Mouse (Mus musculus): Measurements from ENCODE around the gene Zfp609.
A peak's percentile ranks its signal among the peaks of the same experiment; 100 is the strongest.
"Not testable (repeated sequence)": the region's sequence is repeated elsewhere in the genome, so short reads cannot be mapped to it uniquely, and the experiment has no call there.

Zfp609 gene

DNA sequence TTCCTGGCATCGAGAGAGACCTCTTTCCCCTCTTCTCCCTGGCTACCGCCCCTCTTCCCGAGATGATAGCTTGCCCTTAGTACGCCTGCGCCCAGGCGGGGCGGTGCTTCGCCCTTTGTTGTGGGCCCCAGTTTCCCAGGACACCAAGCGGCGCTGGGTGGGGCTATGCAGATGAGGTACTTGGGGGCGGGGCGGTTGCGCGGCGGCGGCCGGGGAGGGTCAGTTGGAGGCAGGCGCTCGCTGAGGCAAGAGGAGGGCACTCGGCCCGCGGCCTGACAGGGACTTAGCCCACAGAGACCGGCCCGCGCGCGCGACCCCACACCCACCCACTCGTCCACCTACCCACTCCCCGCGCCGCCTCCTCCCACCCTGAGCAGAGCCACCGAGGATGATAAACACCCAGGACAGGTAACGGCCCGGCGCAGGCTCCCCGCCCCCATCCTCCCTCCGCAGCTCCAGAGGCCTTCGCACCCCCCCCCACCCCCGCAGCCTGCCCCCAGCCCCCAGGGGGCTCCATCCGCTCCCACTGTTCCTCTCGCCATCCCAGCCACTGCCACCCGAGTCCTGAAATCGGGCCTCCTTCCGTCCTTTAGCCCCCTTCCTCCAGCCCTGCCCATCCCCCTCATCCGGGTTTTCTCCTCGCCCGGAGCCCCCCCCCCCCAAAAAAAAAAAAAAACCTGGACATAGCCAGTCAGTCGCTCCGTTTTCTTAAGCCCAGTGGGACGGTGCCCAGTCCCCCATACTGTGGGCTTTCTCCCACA lies 150.8 kb downstream of the Zfp609 start:
- peak; percentile 95 for DNase-seq (ENCODE audit: low read depth, low spot score)

DNA sequence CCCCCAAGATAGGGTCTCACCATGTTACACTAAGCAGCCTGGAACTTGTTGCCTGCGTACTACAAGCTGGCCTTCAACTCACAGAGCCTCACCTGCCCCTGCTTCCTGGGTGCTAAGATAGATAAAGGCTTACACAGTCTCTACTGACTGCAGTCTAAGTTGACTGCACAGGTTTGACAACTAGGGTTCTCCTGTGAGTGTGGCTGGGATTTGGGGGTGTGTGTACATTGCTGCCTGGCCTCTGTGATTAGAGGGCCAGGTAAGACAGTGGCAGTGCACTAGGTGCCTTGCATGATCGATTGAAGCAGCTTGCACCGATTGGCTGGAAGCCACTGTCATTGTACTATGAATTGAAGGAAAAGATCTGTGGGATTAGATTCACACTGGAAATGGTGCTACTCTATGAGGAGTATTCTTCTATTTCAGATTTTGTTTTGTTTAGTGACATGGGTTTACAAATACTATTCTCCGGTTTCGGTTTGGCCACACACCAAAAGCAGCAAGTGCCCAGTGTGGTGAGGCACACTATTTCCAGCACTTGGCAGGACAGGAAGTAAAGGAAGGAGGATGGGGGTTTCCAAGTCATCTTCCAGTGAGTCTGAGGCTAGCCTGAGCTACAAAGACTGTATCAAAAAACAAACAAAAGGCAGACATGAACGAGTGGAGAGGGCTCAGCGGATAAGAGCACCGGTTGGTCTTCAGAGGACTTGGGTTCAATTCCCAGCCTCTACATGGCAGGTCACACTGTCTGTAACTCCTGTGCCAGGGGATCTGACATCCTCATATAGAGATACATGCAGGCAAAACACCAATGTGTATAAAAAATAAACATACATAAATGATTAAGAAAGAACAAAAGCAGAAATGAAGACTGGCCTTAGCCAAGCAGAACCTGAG lies 151.7 kb downstream of the Zfp609 start:
- DNase-seq (ENCODE audit: low read depth, low spot score) = no peak

DNA sequence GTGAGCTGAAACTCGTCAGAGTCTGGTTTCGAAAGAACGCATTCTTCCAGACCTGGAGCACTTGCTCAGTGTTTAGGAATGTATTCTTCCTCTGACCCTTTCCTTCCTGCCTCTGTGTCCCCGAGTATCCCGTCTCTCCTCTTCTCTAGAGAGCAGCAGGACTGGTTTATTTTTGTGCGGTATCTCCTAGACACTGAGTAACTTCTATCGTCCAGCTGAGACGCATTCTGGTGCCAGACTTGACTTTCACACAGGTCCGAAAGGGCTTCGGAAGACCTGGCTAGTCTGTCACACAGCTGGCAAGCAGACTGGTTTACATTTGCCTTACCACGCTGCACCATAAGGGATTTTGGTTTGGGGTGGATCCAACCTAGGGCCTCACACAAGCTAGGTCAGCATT lies 154.4 kb downstream of the Zfp609 start:
- DNase-seq (ENCODE audit: low read depth, low spot score) = no peak

DNA sequence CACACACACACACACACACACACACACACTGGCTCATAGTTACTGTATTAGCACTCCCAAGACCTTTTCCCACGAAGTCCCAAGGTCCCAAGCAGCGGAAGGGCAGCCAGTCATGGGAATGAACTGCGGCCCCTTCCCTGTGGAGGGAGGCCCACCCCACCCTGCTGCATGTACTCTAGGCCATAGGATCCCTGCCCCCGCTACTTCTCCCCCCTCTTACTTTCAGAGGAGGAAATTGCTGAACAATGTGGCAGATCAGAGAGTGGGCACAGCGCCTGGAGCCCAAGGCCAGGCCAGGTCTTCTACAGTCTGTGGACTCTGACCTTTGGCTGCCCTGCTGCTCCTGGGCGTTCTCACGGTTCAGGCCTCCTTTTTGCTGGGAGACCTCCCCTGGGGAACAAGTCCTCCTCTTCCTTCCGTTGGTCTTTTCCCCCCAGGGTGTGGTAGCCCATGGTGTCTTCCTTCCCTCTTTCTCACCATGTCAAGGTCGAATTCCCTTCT lies 155.9 kb downstream of the Zfp609 start:
- DNase-seq (ENCODE audit: low read depth, low spot score) = peak; percentile 86

GRCm38 (mm10) chr9:65667701-65668100 lies 159.7 kb downstream of the Zfp609 start, which contains the start of gene Oaz2:
Gene Oaz2 (plus strand): TSS chr9:65668001.
- DNase-seq (ENCODE audit: low read depth, low spot score) = no peak

DNA sequence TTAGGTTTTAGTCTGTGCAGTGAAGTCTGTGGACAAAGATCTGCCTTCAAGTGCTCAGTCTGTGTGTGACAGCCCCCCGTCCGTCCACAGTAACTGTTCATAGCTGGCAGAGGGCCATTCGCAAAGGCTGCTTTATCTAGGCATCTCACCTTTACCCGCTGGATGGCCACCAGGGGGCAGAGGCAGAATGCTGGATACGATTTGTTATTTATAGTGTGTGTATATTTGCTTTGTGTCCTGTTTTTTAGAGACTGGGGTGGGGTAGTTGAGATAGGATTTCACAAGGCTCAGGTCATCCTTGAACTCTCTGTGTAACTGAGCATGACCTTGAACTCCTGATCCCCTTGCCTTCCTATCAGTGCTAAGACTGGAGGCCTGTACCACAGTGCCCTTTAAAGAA lies 161.3 kb downstream of the Zfp609 start:
- DNase-seq (ENCODE audit: low read depth, low spot score) = peak; percentile 72

GRCm38 (mm10) chr9:65664163-65664562 lies 163.2 kb downstream of the Zfp609 start:
- peak; percentile 76 for DNase-seq (ENCODE audit: low read depth, low spot score)

- no peak for DNase-seq (ENCODE audit: low read depth, low spot score)
These were observed 165.9 kb downstream of the Zfp609 start for GRCm38 (mm10) chr9:65661493-65661892.

GRCm38 (mm10) chr9:65661029-65661428 lies 166.3 kb downstream of the Zfp609 start:
- DNase-seq (ENCODE audit: low read depth, low spot score) = no peak

- DNase-seq (ENCODE audit: low read depth, low spot score) = no peak
These were observed 170.1 kb downstream of the Zfp609 start for GRCm38 (mm10) chr9:65657218-65657617.

DNA sequence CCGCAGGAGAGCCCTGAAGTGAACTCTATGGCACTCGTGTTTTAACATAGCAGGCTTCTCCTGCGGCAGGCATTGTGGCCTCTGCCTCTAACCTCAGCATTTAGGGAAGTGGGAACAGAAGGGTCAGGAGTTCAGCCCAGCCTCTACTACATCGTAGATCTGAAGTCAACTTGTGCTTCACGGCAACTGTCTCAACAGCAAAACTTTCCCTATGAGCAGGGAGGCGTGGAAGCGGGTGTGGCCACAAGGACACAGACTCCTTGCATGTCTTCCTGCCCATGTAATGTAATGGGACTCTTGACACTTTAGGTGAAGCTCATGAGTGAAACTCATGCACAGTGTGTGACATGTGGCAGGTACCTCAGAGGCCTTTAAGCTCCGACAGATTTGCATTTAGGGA lies 171.8 kb downstream of the Zfp609 start:
- DNase-seq (ENCODE audit: low read depth, low spot score) = no peak

- DNase-seq (ENCODE audit: low read depth, low spot score) = no peak
These were observed 172.6 kb downstream of the Zfp609 start for GRCm38 (mm10) chr9:65654700-65655237.

GRCm38 (mm10) chr9:65653741-65654140 lies 173.6 kb downstream of the Zfp609 start:
- DNase-seq (ENCODE audit: low read depth, low spot score) = no peak

GRCm38 (mm10) chr9:65651957-65652356 lies 175.4 kb downstream of the Zfp609 start:
- not testable (repeated sequence) for DNase-seq (ENCODE audit: low read depth, low spot score)

GRCm38 (mm10) chr9:65649997-65650396 lies 177.4 kb downstream of the Zfp609 start:
- DNase-seq (ENCODE audit: low read depth, low spot score) = no peak

DNA sequence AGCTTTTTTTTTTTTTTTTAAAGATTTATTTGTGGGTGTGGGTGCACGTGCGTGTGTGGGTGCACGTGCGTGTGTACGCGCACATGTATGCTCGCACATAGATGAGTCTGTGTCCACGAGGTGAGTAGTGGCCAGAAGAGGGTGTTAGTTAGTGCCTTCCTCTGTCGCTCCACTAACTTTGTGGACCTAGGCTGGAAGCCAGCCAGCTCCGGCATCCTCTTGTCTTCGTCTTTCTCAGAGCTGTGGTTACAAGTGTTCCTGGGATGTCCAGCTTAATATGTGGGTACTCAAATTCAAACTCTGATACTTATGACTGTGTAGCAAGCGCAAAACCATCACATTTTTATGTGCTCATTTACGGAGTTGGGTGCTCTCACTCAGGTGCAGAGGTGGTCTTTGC lies 178.6 kb downstream of the Zfp609 start:
- no peak for DNase-seq (ENCODE audit: low read depth, low spot score)

GRCm38 (mm10) chr9:65646782-65647181 lies 180.6 kb downstream of the Zfp609 start:
- no peak for DNase-seq (ENCODE audit: low read depth, low spot score)

- DNase-seq (ENCODE audit: low read depth, low spot score) = no peak
These were observed 181.4 kb downstream of the Zfp609 start for GRCm38 (mm10) chr9:65645984-65646383.

DNA sequence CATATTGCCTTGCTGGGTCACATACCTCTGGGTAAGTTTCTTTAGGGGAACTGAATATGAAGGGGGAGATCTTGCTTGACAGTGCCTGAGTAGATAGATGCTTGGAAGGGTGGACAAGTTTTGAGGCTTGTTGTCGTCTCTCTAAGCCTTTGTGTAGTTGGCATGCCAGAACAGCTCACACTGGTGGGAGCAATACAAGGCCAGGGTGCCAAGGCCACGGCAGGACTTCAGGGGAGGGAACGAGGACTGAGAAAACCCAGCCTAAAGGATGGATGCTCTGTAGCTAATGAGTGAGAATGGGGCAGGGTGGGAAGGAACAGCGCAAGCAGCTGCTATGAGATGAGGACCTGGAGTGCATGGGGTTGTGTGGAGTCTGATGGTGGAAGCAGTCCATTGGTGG lies 182.4 kb downstream of the Zfp609 start:
- DNase-seq (ENCODE audit: low read depth, low spot score) = no peak

DNA sequence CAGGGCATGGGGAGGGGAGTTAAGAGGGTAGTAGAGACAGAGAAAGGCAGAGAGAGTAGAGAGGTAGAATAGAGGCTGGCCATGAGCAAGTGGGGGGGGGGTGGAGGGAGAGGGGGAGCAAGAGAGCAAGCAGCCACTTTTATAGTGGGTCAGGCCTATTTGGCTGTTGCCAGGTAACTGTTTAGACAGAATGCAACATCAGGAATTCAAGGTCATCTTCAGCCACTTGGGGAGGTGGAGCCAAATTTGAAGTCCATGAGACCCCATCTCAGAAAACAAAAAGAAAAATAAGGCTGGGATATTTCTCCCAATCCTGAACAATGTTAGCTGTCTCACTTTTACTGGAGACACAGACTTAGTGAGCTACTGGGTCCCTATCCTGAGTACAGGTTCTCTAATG lies 184.8 kb downstream of the Zfp609 start:
- DNase-seq (ENCODE audit: low read depth, low spot score) = peak; percentile 57

Measured in ES-CJ7 (cell line).